Mouse (Mus musculus) kidney, adult 2 months (tissue): ENCODE data around the gene Bpifb9a.
"Not testable (repeated sequence)": the region's sequence is repeated elsewhere in the genome, so short reads cannot be mapped to it uniquely, and the experiment has no call there.

ENCODE experiments used
- CTCF ChIP-seq: fragments of 200-500 bp; conservative IDR thresholded peaks from 2 replicates; pipeline ENCODE4 v1.5.1; 2011; ENCODE audit warnings: low read depth, mild to moderate bottlenecking, control low read depth, low read length, moderate library complexity, mixed read lengths; ENCODE audit not compliant: insufficient read depth, insufficient read length
- POLR2A ChIP-seq: fragments of 200-500 bp; IDR thresholded peaks from one replicate; pipeline ENCODE4 v1.6.1; 2011; ENCODE audit warnings: low read depth, low read length, control low read depth

DNA sequence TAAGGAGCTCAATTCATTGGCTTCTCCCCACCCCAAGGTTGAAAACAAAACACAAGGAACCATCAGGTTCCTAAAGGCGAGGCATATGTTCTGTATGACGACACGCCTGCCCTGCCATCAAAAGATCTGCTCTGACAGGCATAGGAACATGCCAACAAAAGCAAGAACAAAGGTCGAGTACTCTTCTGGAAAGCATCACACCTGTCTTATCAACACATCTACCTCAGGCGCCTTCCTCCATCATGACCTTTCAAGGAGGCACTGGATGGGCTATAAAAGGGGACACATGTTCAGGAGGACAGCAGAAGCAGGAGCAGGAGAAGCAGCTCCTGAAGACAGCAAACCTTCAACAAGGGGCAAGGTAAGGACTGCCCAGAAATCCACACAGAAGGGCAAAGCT, at the start of gene Bpifb9a:
- not testable (repeated sequence) for TF ChIP-seq CTCF, POLR2A
